Mouse (Mus musculus) embryo, embryonic 11.5 days (tissue): ENCODE results near the gene Dok3.
"Not testable (repeated sequence)": the region's sequence is repeated elsewhere in the genome, so short reads cannot be mapped to it uniquely, and the experiment has no call there.

Source experiments
- DNase-seq: peaks from one replicate; pipeline ENCODE4 v3.0.0-alpha.2; 2012; ENCODE audit warnings: low read depth, low spot score

Dok3 gene

GRCm38 (mm10) chr13:55529198-55529915, at the start of gene Dok3:
Dok3 (minus strand) TSS chr13:55529296.
- DNase-seq = no peak

DNA sequence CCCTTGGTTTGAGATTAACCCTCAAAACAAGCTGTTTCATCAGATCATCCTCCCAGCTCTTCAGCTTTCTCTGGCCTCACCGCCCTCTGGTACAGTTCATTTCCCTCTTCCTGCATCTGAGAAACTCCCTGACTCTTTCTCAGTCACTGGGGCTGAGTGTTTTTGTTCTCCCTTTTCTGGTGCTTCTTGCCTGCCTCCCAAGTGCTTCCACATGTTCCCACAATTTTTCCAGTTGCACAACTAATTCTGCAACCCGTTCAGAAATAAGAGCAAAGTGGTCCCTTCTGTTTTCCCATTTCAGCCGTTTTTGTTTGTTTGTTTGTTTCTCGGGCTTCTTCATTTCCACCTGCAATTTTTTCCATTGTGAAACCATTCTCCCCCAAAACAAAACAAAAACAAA, 49.0 kb upstream of the Dok3 start:
- no peak for DNase-seq

- not testable (repeated sequence) for DNase-seq
These were observed 47.8 kb upstream of the Dok3 start for GRCm38 (mm10) chr13:55576872-55577271.

DNA sequence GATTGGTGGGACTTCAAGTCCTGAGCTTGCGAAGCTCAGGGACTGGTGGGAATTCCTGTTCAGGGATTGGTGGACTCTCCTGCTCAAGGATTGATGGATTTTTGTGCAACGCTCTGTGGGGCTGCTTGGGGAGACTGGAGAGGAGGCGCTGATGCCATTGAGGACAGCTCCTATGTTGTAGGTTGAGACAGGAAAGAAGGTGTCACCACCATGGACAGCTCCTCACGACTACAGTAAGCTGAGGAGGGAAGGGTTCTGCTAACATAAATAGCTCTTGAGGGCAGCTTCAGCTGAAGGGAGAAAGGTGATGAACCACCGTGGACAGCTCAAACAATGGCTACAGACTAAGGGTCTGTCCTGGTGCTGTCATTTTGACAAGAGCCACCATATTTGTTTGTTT, 46.8 kb upstream of the Dok3 start:
- DNase-seq = no peak

- DNase-seq = no peak
These were observed 45.2 kb upstream of the Dok3 start for GRCm38 (mm10) chr13:55574321-55574720.

- DNase-seq = no peak
These were observed 44.3 kb upstream of the Dok3 start, which contains the start of gene Tmed9 for GRCm38 (mm10) chr13:55573432-55573831. Tmed9 (plus strand) TSS chr13:55573732.

GRCm38 (mm10) chr13:55571977-55572376, 42.9 kb upstream of the Dok3 start:
- no peak for DNase-seq

- peak; percentile 77 for DNase-seq
These were observed 42.1 kb upstream of the Dok3 start, which contains the start of gene Fam193b for GRCm38 (mm10) chr13:55571027-55571751. Fam193b (minus strand) TSS chr13:55571120.

GRCm38 (mm10) chr13:55570286-55570973, 41.3 kb upstream of the Dok3 start:
- DNase-seq = no peak

- no peak for DNase-seq
These were observed 40.7 kb upstream of the Dok3 start for GRCm38 (mm10) chr13:55569726-55570285.

GRCm38 (mm10) chr13:55568524-55568923, 39.4 kb upstream of the Dok3 start:
- DNase-seq = not testable (repeated sequence)

GRCm38 (mm10) chr13:55567949-55568348, 38.9 kb upstream of the Dok3 start:
- DNase-seq = no peak

- DNase-seq = no peak
These were observed 37.9 kb upstream of the Dok3 start for GRCm38 (mm10) chr13:55567001-55567400.

GRCm38 (mm10) chr13:55563266-55563879, 34.3 kb upstream of the Dok3 start:
- no peak for DNase-seq

DNA sequence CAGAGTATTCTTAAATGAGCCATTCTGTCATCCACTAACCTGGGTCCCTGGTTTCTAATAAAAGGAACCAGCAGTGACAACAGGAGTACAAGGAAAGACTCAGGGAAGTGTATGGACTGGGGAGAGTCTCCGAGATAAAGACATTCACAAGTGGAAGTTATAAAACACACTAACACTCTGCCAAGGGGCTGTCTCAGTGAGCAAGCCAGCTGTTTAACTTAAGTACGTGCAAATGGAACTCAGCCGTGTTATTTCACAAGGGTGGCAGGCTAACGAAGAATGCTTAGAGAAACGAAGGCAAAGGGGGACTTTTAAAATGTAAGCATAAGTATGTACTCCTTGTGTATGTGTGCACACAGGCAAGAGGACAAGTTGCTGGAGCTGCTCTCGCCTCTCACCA, 28.4 kb upstream of the Dok3 start:
- no peak for DNase-seq

GRCm38 (mm10) chr13:55555921-55556320, 26.8 kb upstream of the Dok3 start:
- no peak for DNase-seq

- DNase-seq = no peak
These were observed 20.0 kb upstream of the Dok3 start for GRCm38 (mm10) chr13:55549061-55549460.

- DNase-seq = no peak
These were observed 19.3 kb upstream of the Dok3 start for GRCm38 (mm10) chr13:55548426-55548825.

DNA sequence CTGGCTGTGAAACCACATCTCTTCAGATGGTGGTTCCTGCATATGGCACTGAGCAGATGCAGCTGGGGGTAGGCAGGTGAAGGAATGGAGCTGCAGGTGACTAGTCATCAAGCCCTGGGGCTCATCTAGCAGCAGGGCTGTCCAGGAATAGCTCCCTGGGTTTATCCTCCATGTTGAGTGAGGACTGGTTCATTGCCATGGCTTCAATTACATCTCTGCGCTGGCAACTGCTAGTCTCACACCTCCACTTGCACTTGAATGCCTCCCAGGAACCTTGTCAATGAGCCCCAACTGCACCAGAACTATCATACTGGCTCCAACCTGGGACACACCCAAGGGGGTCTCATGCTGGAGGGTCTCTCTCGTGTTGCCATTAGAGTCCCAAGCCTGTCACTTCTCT, 18.8 kb upstream of the Dok3 start:
- DNase-seq = no peak

DNA sequence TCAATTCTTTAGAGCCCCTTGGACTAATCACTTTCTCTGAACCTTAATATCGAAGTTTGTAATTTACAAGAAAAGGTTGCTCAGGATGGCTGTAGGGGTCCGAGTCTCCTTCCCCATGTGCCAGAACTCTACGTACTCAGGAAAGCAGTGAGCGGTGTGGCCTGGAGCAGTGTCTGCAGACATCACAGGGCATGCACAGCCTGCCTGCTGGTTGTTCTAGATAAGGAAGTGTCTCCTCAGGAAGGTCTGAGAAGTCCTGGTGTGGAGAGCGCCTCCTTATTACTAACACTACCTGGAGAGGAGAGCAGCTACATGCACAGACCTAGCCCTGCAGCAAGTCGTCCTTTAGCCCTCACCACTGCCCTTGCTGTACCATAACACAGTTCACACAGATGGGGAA, 15.7 kb upstream of the Dok3 start:
- no peak for DNase-seq

GRCm38 (mm10) chr13:55543447-55543846, 14.4 kb upstream of the Dok3 start:
- no peak for DNase-seq

DNA sequence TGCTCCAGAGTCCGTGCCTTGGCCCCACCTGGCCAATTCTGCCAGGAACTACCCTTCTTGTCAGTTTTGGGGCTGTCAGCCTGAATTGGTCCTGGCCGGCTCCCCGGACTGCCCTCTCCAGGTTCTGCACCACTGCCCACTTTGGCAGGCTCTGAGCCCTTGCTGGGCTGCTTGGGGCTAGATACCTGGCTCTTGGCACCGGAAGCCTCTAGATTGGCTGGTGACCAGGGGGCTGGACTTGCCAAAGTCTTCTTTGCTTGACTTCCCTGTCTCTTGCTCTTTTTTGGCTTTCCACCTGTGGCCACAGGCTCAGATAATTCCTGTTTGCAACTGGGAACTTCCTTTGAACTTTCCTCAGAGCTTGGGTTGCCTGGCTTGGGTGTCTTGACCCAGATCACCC, 13.8 kb upstream of the Dok3 start:
- DNase-seq = no peak
